8 mouse cellular contexts compared by ENCODE assay signal in genomic region chr6:99864949-99865348, GRCm38 (mm10).
DNase-seq lines count a peak whose midpoint lies in the region; ATAC-seq and TF ChIP-seq lines count a peak whose summit lies in the region.

No protein-coding gene starts in this region.

- no peak for ATAC-seq in heart, postnatal 0 days (ENCODE audit: insufficient read depth, low read depth)
- ATAC-seq in heart, embryonic 12.5 days (ENCODE audit: insufficient number of reproducible peaks, low FRiP score), result no peak
- ATAC-seq in hindbrain, embryonic 13.5 days (ENCODE audit: low FRiP score), result peak; percentile 40; the same call in 1 of the 2 replicates
- ATAC-seq in stomach, postnatal 0 days (ENCODE audit: low FRiP score, low TSS enrichment), result no peak

- 57% methylated on average over 3 of the region's 3 CpGs for WGBS in heart, postnatal 0 days
- WGBS in heart, embryonic 12.5 days, result 58% methylated on average over 3 of the region's 3 CpGs
- WGBS in hindbrain, embryonic 13.5 days, result 49% methylated on average over 3 of the region's 3 CpGs
- WGBS in stomach, postnatal 0 days, result 43% methylated on average over 3 of the region's 3 CpGs

- TF ChIP-seq POLR2A in brain, embryonic 14.5 days (IDR thresholded peaks at IDR 0.05; ENCODE audit: borderline replicate concordance, extremely low read depth, insufficient read depth, insufficient read length, poor library complexity, severe bottlenecking), result no peak

- H3K9me3 ChIP-seq in heart, postnatal 0 days (replicated peaks; ENCODE audit: control insufficient read depth, low read length), result no peaks in the 10 kb centered on the region
- H3K9me3 ChIP-seq in heart, embryonic 12.5 days (replicated peaks), result no peaks in the 10 kb centered on the region
- H3K9me3 ChIP-seq in hindbrain, embryonic 13.5 days, result no peaks in the 10 kb centered on the region
- no peaks in the 10 kb centered on the region for H3K9me3 ChIP-seq in stomach, postnatal 0 days (ENCODE audit: control insufficient read depth, low read length)

- H3K27me3 ChIP-seq in heart, postnatal 0 days (ENCODE audit: control insufficient read depth, insufficient read depth, low read length), result no peaks in the 10 kb centered on the region
- H3K27me3 ChIP-seq in heart, embryonic 12.5 days (replicated peaks), result peaks cover 10% of the 10 kb centered on the region; the same call in 1 of the 2 replicates
- 0 out of 2 replicates have a peak, but pooled peaks cover 3% of the 10 kb centered on the region for H3K27me3 ChIP-seq in hindbrain, embryonic 13.5 days
- no peaks in the 10 kb centered on the region for H3K27me3 ChIP-seq in stomach, postnatal 0 days (ENCODE audit: control insufficient read depth, insufficient read depth, low read length)

- H3K27ac ChIP-seq in heart, postnatal 0 days (ENCODE audit: low read depth), result no peak overlapping the region
- no peak overlapping the region for H3K27ac ChIP-seq in heart, embryonic 12.5 days (ENCODE audit: poor library complexity, severe bottlenecking)
- no peak overlapping the region for H3K27ac ChIP-seq in hindbrain, embryonic 13.5 days
- H3K27ac ChIP-seq in stomach, postnatal 0 days (replicated peaks), result no peak overlapping the region

- no peak overlapping the region for H3K4me2 ChIP-seq in heart, postnatal 0 days (ENCODE audit: low read depth, low read length)
- H3K4me2 ChIP-seq in heart, embryonic 12.5 days, result no peak overlapping the region
- no peak overlapping the region for H3K4me2 ChIP-seq in hindbrain, embryonic 13.5 days
- H3K4me2 ChIP-seq in stomach, postnatal 0 days (replicated peaks; ENCODE audit: low read depth), result no peak overlapping the region

- H3K36me3 ChIP-seq in heart, postnatal 0 days (replicated peaks; ENCODE audit: control insufficient read depth, insufficient read depth, low read length), result no peaks in the 10 kb centered on the region
- no peaks in the 10 kb centered on the region for H3K36me3 ChIP-seq in heart, embryonic 12.5 days
- H3K36me3 ChIP-seq in hindbrain, embryonic 13.5 days, result no peaks in the 10 kb centered on the region
- no peaks in the 10 kb centered on the region for H3K36me3 ChIP-seq in stomach, postnatal 0 days (ENCODE audit: control insufficient read depth, insufficient read depth, low read length)

- TF ChIP-seq EP300 in heart, postnatal 0 days (IDR thresholded peaks at IDR 0.05; ENCODE audit: low read depth), result no peak
- no peak for TF ChIP-seq EP300 in stomach, postnatal 0 days (optimal IDR thresholded peaks at IDR 0.05)

- H3K4me1 ChIP-seq in heart, postnatal 0 days (ENCODE audit: control insufficient read depth, insufficient read depth), result no peaks in the 10 kb centered on the region
- 0 out of 2 replicates have a peak, but pooled peaks cover 5% of the 10 kb centered on the region for H3K4me1 ChIP-seq in heart, embryonic 12.5 days (replicated peaks)
- H3K4me1 ChIP-seq in hindbrain, embryonic 13.5 days (replicated peaks), result peaks cover 25% of the 10 kb centered on the region
- no peaks in the 10 kb centered on the region for H3K4me1 ChIP-seq in stomach, postnatal 0 days (replicated peaks; ENCODE audit: control insufficient read depth, insufficient read depth)

- H3K9ac ChIP-seq in heart, postnatal 0 days (replicated peaks; ENCODE audit: low read depth, low read length), result no peak overlapping the region
- no peak overlapping the region for H3K9ac ChIP-seq in heart, embryonic 12.5 days
- H3K9ac ChIP-seq in hindbrain, embryonic 13.5 days, result no peak overlapping the region
- H3K9ac ChIP-seq in stomach, postnatal 0 days (ENCODE audit: low read length), result no peak overlapping the region

- H3K4me3 ChIP-seq in heart, postnatal 0 days (ENCODE audit: low read depth, low read length), result no peak overlapping the region
- no peak overlapping the region for H3K4me3 ChIP-seq in heart, embryonic 12.5 days
- no peak overlapping the region for H3K4me3 ChIP-seq in hindbrain, embryonic 13.5 days
- H3K4me3 ChIP-seq in stomach, postnatal 0 days (ENCODE audit: low read depth, low read length), result no peak overlapping the region

- DNase-seq in heart, postnatal 0 days (ENCODE audit: low spot score), result no peak
- peak; percentile 91 for DNase-seq in brain, embryonic 14.5 days (ENCODE audit: low read depth)
- DNase-seq in left cerebral cortex, postnatal 14 days (ENCODE audit: low spot score in 2 of 2), result peak; percentile 69 to 82
- peak; percentile 49 for DNase-seq in stomach, postnatal 0 days (ENCODE audit: low spot score)
- DNase-seq in adrenal gland, postnatal 4 days (ENCODE audit: low spot score in 2 of 2), result no peak
- DNase-seq in gastrocnemius, adult 18-20 months (ENCODE audit: low spot score), result no peak

- intact Hi-C loops in left cerebral cortex, postnatal 14 days (cut with DNase I), result no loop called here

- TF ChIP-seq CTCF in heart, postnatal 0 days (IDR thresholded peaks at IDR 0.05; ENCODE audit: low read depth), result peak; percentile 25
- TF ChIP-seq CTCF in brain, embryonic 14.5 days (IDR thresholded peaks at IDR 0.05; ENCODE audit: borderline replicate concordance, extremely low read depth, insufficient read depth, insufficient read length), result peak; percentile 46; the same call in 1 of the 2 replicates
- peak; percentile 70 for TF ChIP-seq CTCF in stomach, postnatal 0 days (IDR thresholded peaks at IDR 0.05; ENCODE audit: low read depth)

Comparison
In these comparisons a context has a peak if more than half of its experiments do, and no peak if none do; other contexts are left out.
1. DNase-seq: peak in brain, embryonic 14.5 days (single experiment), left cerebral cortex, postnatal 14 days (2 of 2) and stomach, postnatal 0 days (single experiment); none in heart, postnatal 0 days (single experiment), adrenal gland, postnatal 4 days (0 of 2) and gastrocnemius, adult 18-20 months (single experiment).
2. Peak in every context shown above with its lines, with median percentiles within 50 percentile points of each other: CTCF ChIP-seq.